Mouse (Mus musculus): ENCODE data around the gene Mmp9. TPM values are rescaled to one million over a fixed set of nuclear protein-coding genes. Genes with fewer than 3 reads are reported as not detected.

Gene Mmp9
- polyA plus RNA-seq, 1 experiment from 2014 or later = 1.2 TPM

- H3K4me1 ChIP-seq (replicated peaks) = peaks cover 45% of the 10 kb centered on the region
- no peak for ATAC-seq (ENCODE audit: low read depth)
- H3K9me3 ChIP-seq (replicated peaks) = no peaks in the 10 kb centered on the region
- H3K27ac ChIP-seq = peak overlapping the region; percentile 93
- peak overlapping the region; percentile 95 for H3K9ac ChIP-seq
- peak overlapping the region; percentile 82 for H3K4me2 ChIP-seq
- 70% methylated on average over 9 of the region's 9 CpGs for WGBS (ENCODE audit: insufficient replicate concordance)
- DNase-seq = no peak
- H3K36me3 ChIP-seq = peaks cover 16% of the 10 kb centered on the region
- no peaks in the 10 kb centered on the region for H3K27me3 ChIP-seq
- peak overlapping the region; percentile 91 for H3K4me3 ChIP-seq (replicated peaks)
Measured at GRCm38 (mm10) chr2:164912749-164913427, 27.7 kb upstream of the Mmp9 start.

GRCm38 (mm10) chr2:164913428-164913786, 27.2 kb upstream of the Mmp9 start:
- WGBS (ENCODE audit: insufficient replicate concordance) = 49% methylated on average over 2 of the region's 2 CpGs
- Histone ChIP-seq H3K4me3 (replicated peaks) (no peak overlapping the region), H3K27ac (peak overlapping the region; percentile 93; the same call in 1 of the 2 replicates), H3K9me3 (replicated peaks) (no peaks in the 10 kb centered on the region), H3K9ac (no peak overlapping the region), H3K36me3 (peaks cover 10% of the 10 kb centered on the region), H3K27me3 (no peaks in the 10 kb centered on the region), H3K4me2 (peak overlapping the region; percentile 82; the same call in 1 of the 2 replicates), H3K4me1 (replicated peaks) (peaks cover 47% of the 10 kb centered on the region)
- DNase-seq = peak; percentile 55
- no peak for ATAC-seq (ENCODE audit: low read depth)

GRCm38 (mm10) chr2:164916820-164917219, 23.8 kb upstream of the Mmp9 start:
- H3K4me3 ChIP-seq (replicated peaks) = no peak overlapping the region
- peaks cover 29% of the 10 kb centered on the region for H3K4me1 ChIP-seq (replicated peaks)
- H3K9me3 ChIP-seq (replicated peaks) = no peaks in the 10 kb centered on the region
- WGBS (ENCODE audit: insufficient replicate concordance) = 39% methylated on average over 5 of the region's 5 CpGs
- ATAC-seq (ENCODE audit: low read depth) (no peak), DNase-seq (peak; percentile 46)
- no peak overlapping the region for H3K4me2 ChIP-seq
- no peaks in the 10 kb centered on the region for H3K27me3 ChIP-seq
- no peak overlapping the region for H3K27ac ChIP-seq
- peaks cover 8% of the 10 kb centered on the region; the same call in 1 of the 2 replicates for H3K36me3 ChIP-seq
- H3K9ac ChIP-seq = no peak overlapping the region

GRCm38 (mm10) chr2:164917371-164917770, 23.2 kb upstream of the Mmp9 start:
- no peak overlapping the region for H3K9ac ChIP-seq
- DNase-seq (no peak), ATAC-seq (ENCODE audit: low read depth) (no peak)
- no peaks in the 10 kb centered on the region for H3K9me3 ChIP-seq (replicated peaks)
- no peaks in the 10 kb centered on the region for H3K27me3 ChIP-seq
- peaks cover 8% of the 10 kb centered on the region; the same call in 1 of the 2 replicates for H3K36me3 ChIP-seq
- H3K4me1 ChIP-seq (replicated peaks) = peaks cover 24% of the 10 kb centered on the region
- H3K27ac ChIP-seq = no peak overlapping the region
- no peak overlapping the region for H3K4me3 ChIP-seq (replicated peaks)
- no peak overlapping the region for H3K4me2 ChIP-seq
- 71% methylated on average over 10 of the region's 10 CpGs for WGBS (ENCODE audit: insufficient replicate concordance)

GRCm38 (mm10) chr2:164918325-164918724, 22.3 kb upstream of the Mmp9 start:
- ATAC-seq (ENCODE audit: low read depth) (no peak), DNase-seq (peak; percentile 50)
- Histone ChIP-seq H3K4me2 (no peak overlapping the region), H3K27ac (no peak overlapping the region), H3K36me3 (peaks cover 8% of the 10 kb centered on the region; the same call in 1 of the 2 replicates), H3K27me3 (no peaks in the 10 kb centered on the region), H3K4me1 (replicated peaks) (peaks cover 14% of the 10 kb centered on the region), H3K4me3 (replicated peaks) (no peak overlapping the region), H3K9me3 (replicated peaks) (no peaks in the 10 kb centered on the region), H3K9ac (no peak overlapping the region)
- 54% methylated on average over 5 of the region's 5 CpGs for WGBS (ENCODE audit: insufficient replicate concordance)

- 65% methylated on average over 7 of the region's 7 CpGs for WGBS (ENCODE audit: insufficient replicate concordance)
- no peak for ATAC-seq (ENCODE audit: low read depth)
Measured at GRCm38 (mm10) chr2:164921984-164922383, 18.6 kb upstream of the Mmp9 start.

GRCm38 (mm10) chr2:164923291-164923690, 17.3 kb upstream of the Mmp9 start:
- peaks cover 14% of the 10 kb centered on the region for H3K27me3 ChIP-seq
- H3K27ac ChIP-seq = no peak overlapping the region
- peaks cover 8% of the 10 kb centered on the region; the same call in 1 of the 2 replicates for H3K36me3 ChIP-seq
- no peaks in the 10 kb centered on the region for H3K9me3 ChIP-seq (replicated peaks)
- H3K4me3 ChIP-seq (replicated peaks) = no peak overlapping the region
- no peak for ATAC-seq (ENCODE audit: low read depth)
- no peak overlapping the region for H3K4me2 ChIP-seq
- H3K4me1 ChIP-seq (replicated peaks) = no peaks in the 10 kb centered on the region
- 66% methylated on average over 4 of the region's 4 CpGs for WGBS (ENCODE audit: insufficient replicate concordance)
- no peak for DNase-seq
- no peak overlapping the region for H3K9ac ChIP-seq

More at GRCm38 (mm10) chr2:164921984-164922383, 18.6 kb upstream of the Mmp9 start:
- Histone ChIP-seq H3K36me3 (peaks cover 8% of the 10 kb centered on the region; the same call in 1 of the 2 replicates), H3K4me1 (replicated peaks) (0 out of 2 replicates have a peak, but pooled peaks cover 4% of the 10 kb centered on the region), H3K4me2 (no peak overlapping the region), H3K9ac (no peak overlapping the region), H3K27ac (no peak overlapping the region), H3K27me3 (0 out of 2 replicates have a peak, but pooled peaks cover 8% of the 10 kb centered on the region), H3K4me3 (replicated peaks) (no peak overlapping the region), H3K9me3 (replicated peaks) (no peaks in the 10 kb centered on the region)
- no peak for DNase-seq

- ATAC-seq (ENCODE audit: low read depth) (peak; percentile 57; the same call in 1 of the 2 replicates), DNase-seq (peak; percentile 56)
- no peak overlapping the region for H3K4me3 ChIP-seq (replicated peaks)
- H3K27ac ChIP-seq = no peak overlapping the region
- no peak overlapping the region for H3K9ac ChIP-seq
- H3K4me1 ChIP-seq (replicated peaks) = no peaks in the 10 kb centered on the region
- peaks cover 5% of the 10 kb centered on the region; the same call in 1 of the 2 replicates for H3K36me3 ChIP-seq
- peaks cover 19% of the 10 kb centered on the region for H3K27me3 ChIP-seq
- no peak overlapping the region for H3K4me2 ChIP-seq
- H3K9me3 ChIP-seq (replicated peaks) = no peaks in the 10 kb centered on the region
- 34% methylated on average over 11 of the region's 11 CpGs for WGBS (ENCODE audit: insufficient replicate concordance)
Measured at GRCm38 (mm10) chr2:164924100-164924857, 16.3 kb upstream of the Mmp9 start.

GRCm38 (mm10) chr2:164930706-164931581, 9.6 kb upstream of the Mmp9 start:
- no peaks in the 10 kb centered on the region for H3K4me1 ChIP-seq (replicated peaks)
- H3K27me3 ChIP-seq = peaks cover 66% of the 10 kb centered on the region
- no peak overlapping the region for H3K4me3 ChIP-seq (replicated peaks)
- ATAC-seq (ENCODE audit: low read depth) (no peak), DNase-seq (no peak)
- H3K9me3 ChIP-seq (replicated peaks) = no peaks in the 10 kb centered on the region
- H3K4me2 ChIP-seq = no peak overlapping the region
- no peaks in the 10 kb centered on the region for H3K36me3 ChIP-seq
- no peak overlapping the region for H3K9ac ChIP-seq
- 47% methylated on average over 11 of the region's 11 CpGs for WGBS (ENCODE audit: insufficient replicate concordance)
- no peak overlapping the region for H3K27ac ChIP-seq

GRCm38 (mm10) chr2:164933534-164933933, 7.0 kb upstream of the Mmp9 start:
- peaks cover 78% of the 10 kb centered on the region for H3K27me3 ChIP-seq
- H3K4me2 ChIP-seq = no peak overlapping the region
- H3K4me1 ChIP-seq (replicated peaks) = peaks cover 6% of the 10 kb centered on the region
- 24% methylated on average over 10 of the region's 10 CpGs for WGBS (ENCODE audit: insufficient replicate concordance)
- no peak overlapping the region for H3K9ac ChIP-seq
- no peaks in the 10 kb centered on the region for H3K9me3 ChIP-seq (replicated peaks)
- ATAC-seq (ENCODE audit: low read depth) (no peak), DNase-seq (no peak)
- no peak overlapping the region for H3K27ac ChIP-seq
- H3K36me3 ChIP-seq = no peaks in the 10 kb centered on the region
- no peak overlapping the region for H3K4me3 ChIP-seq (replicated peaks)

- no peak overlapping the region for H3K9ac ChIP-seq
- H3K27ac ChIP-seq = no peak overlapping the region
- no peaks in the 10 kb centered on the region for H3K9me3 ChIP-seq (replicated peaks)
- no peak overlapping the region for H3K4me3 ChIP-seq (replicated peaks)
- WGBS (ENCODE audit: insufficient replicate concordance) = 58% methylated on average over 4 of the region's 4 CpGs
- no peak for DNase-seq
- H3K27me3 ChIP-seq = peaks cover 89% of the 10 kb centered on the region
- no peak overlapping the region for H3K4me2 ChIP-seq
- ATAC-seq (ENCODE audit: low read depth) = no peak
- H3K4me1 ChIP-seq (replicated peaks) = peaks cover 12% of the 10 kb centered on the region
- no peaks in the 10 kb centered on the region for H3K36me3 ChIP-seq
Measured at GRCm38 (mm10) chr2:164935991-164936390, 4.6 kb upstream of the Mmp9 start.

Data from liver, embryonic 13.5 days (tissue).